Mouse (Mus musculus) left cerebral cortex, postnatal 10 days (tissue): ENCODE measurements at regions not wholly inside any gene's neighbourhood (a gene's known extent, or its start where the extent isn't known, plus 50 kb on each side); places are given as distances from the start of the nearest gene placed in this dataset.

Source experiments
- DNase-seq, 2 experiments: peaks; one replicate each; pipeline ENCODE4 v3.0.0; 2021 to 2022; ENCODE audit warnings: low spot score in 2 of 2, mixed read lengths in 1 of 2; ENCODE audit errors: extremely low spot score in 1 of 2
- intact Hi-C: fragments of 180-260 bp; cut with DNase I; formaldehyde crosslinking; loops from one replicate; pipeline ENCODE4 v1.15.1; 2025

GRCm38 (mm10) chr4:81927176-81927714 lies 484.6 kb upstream of the Mpdz start:
- intact Hi-C loops = no loop called here
- DNase-seq = no peak

- no peak for DNase-seq
- intact Hi-C loops = no loop called here
Observed at GRCm38 (mm10) chr4:81926662-81927141, 484.1 kb upstream of the Mpdz start.

- intact Hi-C loops = no loop called here
- no peak for DNase-seq
Observed at GRCm38 (mm10) chr4:81925611-81926010, 483.0 kb upstream of the Mpdz start.

- DNase-seq = no peak
- intact Hi-C loops = no loop called here
Observed at GRCm38 (mm10) chr4:81924120-81924519, 481.5 kb upstream of the Mpdz start.

GRCm38 (mm10) chr4:81922876-81923275 lies 480.3 kb upstream of the Mpdz start:
- intact Hi-C loops = no loop called here
- DNase-seq = no peak

GRCm38 (mm10) chr4:81914971-81915370 lies 472.4 kb upstream of the Mpdz start:
- intact Hi-C loops = no loop called here
- DNase-seq = no peak

- intact Hi-C loops = no loop called here
- DNase-seq = no peak
Observed at GRCm38 (mm10) chr4:81913296-81913695, 470.7 kb upstream of the Mpdz start.

- intact Hi-C loops = no loop called here
- no peak for DNase-seq
Observed at GRCm38 (mm10) chr4:81912653-81913052, 470.0 kb upstream of the Mpdz start.

GRCm38 (mm10) chr4:81899961-81900540 lies 457.4 kb upstream of the Mpdz start:
- intact Hi-C loops = no loop called here
- no peak for DNase-seq

GRCm38 (mm10) chr4:81898661-81899060 lies 456.0 kb upstream of the Mpdz start:
- DNase-seq = no peak
- intact Hi-C loops = no loop called here

- intact Hi-C loops = no loop called here
- DNase-seq = no peak
Observed at GRCm38 (mm10) chr4:81897451-81897850, 454.8 kb upstream of the Mpdz start.

- intact Hi-C loops = no loop called here
Observed at GRCm38 (mm10) chr4:81868941-81869340, 426.3 kb upstream of the Mpdz start.

GRCm38 (mm10) chr4:81841642-81842494 lies 399.3 kb upstream of the Mpdz start:
- DNase-seq = no peak
- intact Hi-C loops = no loop called here

More at GRCm38 (mm10) chr4:81868941-81869340, 426.3 kb upstream of the Mpdz start:
- no peak for DNase-seq

GRCm38 (mm10) chr4:81829972-81830371 lies 387.4 kb upstream of the Mpdz start:
- DNase-seq = no peak
- intact Hi-C loops = no loop called here

GRCm38 (mm10) chr4:81827453-81827852 lies 384.8 kb upstream of the Mpdz start:
- intact Hi-C loops = no loop called here
- DNase-seq = no peak

- DNase-seq = no peak
- intact Hi-C loops = no loop called here
Observed at GRCm38 (mm10) chr4:81825966-81826365, 383.4 kb upstream of the Mpdz start.

- DNase-seq = no peak
- intact Hi-C loops = no loop called here
Observed at GRCm38 (mm10) chr4:81823566-81823965, 381.0 kb upstream of the Mpdz start.

- no peak for DNase-seq
- intact Hi-C loops = no loop called here
Observed at GRCm38 (mm10) chr4:81789274-81789673, 346.7 kb upstream of the Mpdz start.

- intact Hi-C loops = no loop called here
- DNase-seq = no peak
Observed at GRCm38 (mm10) chr4:81788636-81789035, 346.0 kb upstream of the Mpdz start.

- DNase-seq = no peak
- intact Hi-C loops = no loop called here
Observed at GRCm38 (mm10) chr4:81781971-81782370, 339.4 kb upstream of the Mpdz start.
